Mouse (Mus musculus): ENCODE results near the gene Mlec. TPM values are rescaled to one million over a fixed set of nuclear protein-coding genes. Genes with fewer than 3 reads are reported as not detected.

The Mlec gene
- polyA plus RNA-seq, 1 experiment = 120 TPM

DNA sequence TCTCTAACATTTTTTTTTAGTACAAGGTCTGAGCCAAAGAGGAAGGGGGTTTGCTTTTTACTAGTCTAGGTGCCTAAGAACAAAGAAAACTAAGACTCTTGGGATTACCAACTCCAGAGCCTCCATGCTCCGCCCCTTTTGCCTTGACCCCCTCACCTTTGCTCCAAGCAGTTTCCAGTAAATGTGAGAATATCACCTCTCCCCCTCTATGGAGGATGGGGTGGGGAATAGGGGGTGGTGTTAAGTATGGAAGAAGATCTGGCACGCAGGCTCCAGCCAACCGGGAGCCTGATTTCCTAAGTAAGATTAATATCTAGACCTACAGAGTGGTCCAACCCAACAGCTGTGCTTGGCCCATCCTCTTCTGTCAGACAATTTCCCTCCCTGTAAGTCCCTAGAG is 17.3 kb downstream of the Mlec start:
- H3K79me3 ChIP-seq (ENCODE audit: low read depth) = no peaks in the 10 kb centered on the region
- TF ChIP-seq FOSL1 (IDR thresholded peaks at IDR 0.05; ENCODE audit: insufficient read depth, low read length, poor library complexity, severe bottlenecking) = no peak
- TF ChIP-seq MYOG (IDR thresholded peaks at IDR 0.05; ENCODE audit: control insufficient read depth, extremely low read depth, insufficient read length) = no peak
- TF ChIP-seq CEBPB (IDR thresholded peaks at IDR 0.05; ENCODE audit: low read depth) = no peak
- no peak for TF ChIP-seq MAX (IDR thresholded peaks at IDR 0.05)
- no peak for TF ChIP-seq MYOD1 (IDR thresholded peaks at IDR 0.05; ENCODE audit: control insufficient read depth, insufficient read length, low read depth)
- no peak for TF ChIP-seq CTCF (IDR thresholded peaks at IDR 0.05; ENCODE audit: control insufficient read depth, insufficient read depth, insufficient read length)
- TF ChIP-seq USF1 (IDR thresholded peaks at IDR 0.05; ENCODE audit: low read depth) = no peak
- no peaks in the 10 kb centered on the region for H3K27me3 ChIP-seq (ENCODE audit: control insufficient read depth, insufficient read depth, insufficient read length)
- no peak overlapping the region for H3ac ChIP-seq (ENCODE audit: control insufficient read depth, insufficient read length, low read depth)
- H3K79me2 ChIP-seq (ENCODE audit: control insufficient read depth, insufficient read depth) = no peaks in the 10 kb centered on the region
- H3K36me3 ChIP-seq (ENCODE audit: control insufficient read depth, insufficient read depth) = no peaks in the 10 kb centered on the region
- H3K4me3 ChIP-seq (ENCODE audit: insufficient read depth, poor library complexity, severe bottlenecking) = no peak overlapping the region

DNA sequence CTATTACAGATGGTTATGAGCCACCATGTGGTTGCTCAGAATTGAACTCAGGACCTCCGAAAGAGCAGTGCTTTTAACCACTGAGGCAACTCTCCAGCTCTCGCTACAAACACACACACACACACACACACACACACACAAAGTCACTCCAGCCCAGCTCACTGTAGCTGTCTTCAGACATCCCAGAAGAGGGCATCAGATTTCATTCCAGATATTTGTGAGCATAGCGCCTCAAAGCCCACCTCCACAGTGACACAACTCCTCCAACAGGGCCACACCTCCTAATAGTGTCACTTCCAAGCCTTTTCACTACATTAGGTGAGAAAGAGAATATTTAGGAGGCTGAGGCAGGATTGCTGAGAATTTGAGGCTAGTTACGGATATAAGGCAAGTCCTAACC is 18.9 kb downstream of the Mlec start:
- Histone ChIP-seq H3K4me3 (ENCODE audit: insufficient read depth, poor library complexity, severe bottlenecking) (no peak overlapping the region), H3K27me3 (ENCODE audit: control insufficient read depth, insufficient read depth, insufficient read length) (no peaks in the 10 kb centered on the region), H3K36me3 (ENCODE audit: control insufficient read depth, insufficient read depth) (no peaks in the 10 kb centered on the region), H3K79me3 (ENCODE audit: low read depth) (peaks cover 2% of the 10 kb centered on the region), H3K79me2 (ENCODE audit: control insufficient read depth, insufficient read depth) (peaks cover 4% of the 10 kb centered on the region), H3ac (ENCODE audit: control insufficient read depth, insufficient read length, low read depth) (no peak overlapping the region)
- TF ChIP-seq CTCF (IDR thresholded peaks at IDR 0.05; ENCODE audit: control insufficient read depth, insufficient read depth, insufficient read length) (no peak), MYOG (IDR thresholded peaks at IDR 0.05; ENCODE audit: control insufficient read depth, extremely low read depth, insufficient read length) (no peak), FOSL1 (IDR thresholded peaks at IDR 0.05; ENCODE audit: insufficient read depth, low read length, poor library complexity, severe bottlenecking) (no peak), MAX (IDR thresholded peaks at IDR 0.05) (no peak), MYOD1 (IDR thresholded peaks at IDR 0.05; ENCODE audit: control insufficient read depth, insufficient read length, low read depth) (no peak), USF1 (IDR thresholded peaks at IDR 0.05; ENCODE audit: low read depth) (no peak), CEBPB (IDR thresholded peaks at IDR 0.05; ENCODE audit: low read depth) (no peak)

DNA sequence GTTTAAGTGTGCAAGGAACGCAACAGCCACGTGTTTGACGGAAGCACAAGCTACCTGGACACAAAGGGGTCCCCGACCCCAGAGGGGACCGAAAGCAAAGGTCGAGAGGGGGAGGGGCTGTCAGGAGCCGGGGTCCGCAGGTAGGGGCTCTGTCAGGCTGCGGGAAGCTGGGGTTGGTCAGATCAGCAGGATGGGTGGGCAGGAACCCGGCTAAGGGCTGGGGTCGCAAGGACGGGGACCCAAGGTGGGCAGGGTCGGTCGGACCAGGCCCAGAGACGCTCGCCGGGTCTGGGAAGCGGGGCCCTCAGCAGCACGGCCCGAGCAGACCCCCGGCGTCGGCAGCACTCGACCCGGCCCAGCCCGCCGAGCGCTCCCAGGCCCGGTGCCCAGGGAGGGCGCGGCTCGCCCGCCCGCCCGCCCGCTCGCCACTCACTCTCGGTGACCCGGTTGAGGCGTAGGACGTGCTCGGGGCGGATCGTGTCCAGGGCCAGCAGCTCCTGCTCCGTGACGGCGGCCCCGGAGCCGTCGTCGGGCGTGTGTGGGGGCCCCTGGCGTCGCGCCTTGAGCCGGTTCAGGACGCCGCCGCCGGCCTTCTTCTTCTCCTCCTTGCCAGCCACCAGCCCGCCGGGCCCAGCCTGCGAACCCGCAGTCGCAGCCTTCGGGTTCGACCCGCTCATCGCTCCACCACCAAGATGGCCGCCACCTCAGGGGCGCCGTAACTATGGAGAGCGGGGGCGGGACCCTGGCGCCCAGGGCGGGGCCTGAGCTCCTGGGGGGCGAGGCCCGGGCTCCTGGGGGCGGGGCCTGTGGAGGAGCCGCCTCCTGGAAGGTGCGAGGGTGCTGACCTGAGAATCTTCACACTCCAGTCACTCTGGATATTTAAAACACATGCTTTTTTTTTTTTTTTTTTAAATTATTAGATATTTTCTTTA is 23.5 kb downstream of the Mlec start, which contains the start of gene Unc119b:
TSS of gene Unc119b (minus strand) at position 742 of the 932 bp plus-strand sequence.
- H3K79me3 ChIP-seq (ENCODE audit: low read depth) = peaks cover 9% of the 10 kb centered on the region
- peak within 1 kb of the TSS; percentile 60 for H3K4me3 ChIP-seq (ENCODE audit: insufficient read depth, poor library complexity, severe bottlenecking)
- H3K79me2 ChIP-seq (ENCODE audit: control insufficient read depth, insufficient read depth) = peaks cover 40% of the 10 kb centered on the region
- no peaks in the 10 kb centered on the region for H3K27me3 ChIP-seq (ENCODE audit: control insufficient read depth, insufficient read depth, insufficient read length)
- TF ChIP-seq CEBPB (IDR thresholded peaks at IDR 0.05; ENCODE audit: low read depth) = no peak
- no peak for TF ChIP-seq MAX (IDR thresholded peaks at IDR 0.05)
- TF ChIP-seq MYOG (IDR thresholded peaks at IDR 0.05; ENCODE audit: control insufficient read depth, extremely low read depth, insufficient read length) = no peak
- TF ChIP-seq CTCF (IDR thresholded peaks at IDR 0.05; ENCODE audit: control insufficient read depth, insufficient read depth, insufficient read length) = no peak
- TF ChIP-seq FOSL1 (IDR thresholded peaks at IDR 0.05; ENCODE audit: insufficient read depth, low read length, poor library complexity, severe bottlenecking) = no peak
- TF ChIP-seq USF1 (IDR thresholded peaks at IDR 0.05; ENCODE audit: low read depth) = no peak
- no peak for TF ChIP-seq MYOD1 (IDR thresholded peaks at IDR 0.05; ENCODE audit: control insufficient read depth, insufficient read length, low read depth)
- peaks cover 5% of the 10 kb centered on the region for H3K36me3 ChIP-seq (ENCODE audit: control insufficient read depth, insufficient read depth)
- H3ac ChIP-seq (ENCODE audit: control insufficient read depth, insufficient read length, low read depth) = peak within 1 kb of the TSS; percentile 98

DNA sequence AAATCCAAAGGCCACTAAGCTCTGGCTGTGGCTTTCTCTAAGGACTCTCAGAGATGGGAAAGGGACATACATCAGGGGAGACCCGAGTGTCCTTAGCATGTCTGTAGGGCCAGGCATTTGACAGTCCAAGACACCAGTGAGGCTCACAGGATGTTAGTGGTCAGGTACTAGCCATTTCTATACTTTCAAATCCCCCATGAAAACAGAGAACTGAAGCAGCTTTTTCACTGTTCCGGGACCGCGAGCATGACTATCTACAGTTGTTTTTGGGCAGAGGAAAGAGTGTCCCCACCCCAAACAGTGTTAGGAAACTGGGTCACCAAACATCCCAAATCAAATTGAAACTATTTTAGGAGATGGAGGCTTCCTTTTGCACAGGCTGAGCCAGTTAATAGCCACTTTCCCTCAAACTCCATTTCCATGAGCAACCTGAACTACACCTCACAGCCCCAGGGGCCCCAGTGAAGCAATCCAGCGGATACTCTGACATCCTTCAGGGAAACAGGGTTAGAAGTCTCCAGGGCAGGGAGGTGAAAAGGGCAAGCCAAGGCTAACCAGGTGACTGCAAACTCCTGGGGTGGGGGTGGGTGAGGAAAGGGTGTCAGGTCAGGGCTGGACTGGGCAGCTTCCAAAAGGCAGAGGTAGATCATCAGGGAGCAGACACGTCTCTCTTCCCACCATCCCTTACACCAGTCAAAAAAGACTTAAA is 24.5 kb downstream of the Mlec start:
- Histone ChIP-seq H3K36me3 (ENCODE audit: control insufficient read depth, insufficient read depth) (peaks cover 7% of the 10 kb centered on the region), H3K4me3 (ENCODE audit: insufficient read depth, poor library complexity, severe bottlenecking) (peak overlapping the region; percentile 60), H3K27me3 (ENCODE audit: control insufficient read depth, insufficient read depth, insufficient read length) (no peaks in the 10 kb centered on the region), H3K79me3 (ENCODE audit: low read depth) (peaks cover 9% of the 10 kb centered on the region), H3ac (ENCODE audit: control insufficient read depth, insufficient read length, low read depth) (peak overlapping the region; percentile 37), H3K79me2 (ENCODE audit: control insufficient read depth, insufficient read depth) (peaks cover 40% of the 10 kb centered on the region)
- TF ChIP-seq MYOG (IDR thresholded peaks at IDR 0.05; ENCODE audit: control insufficient read depth, extremely low read depth, insufficient read length) = no peak
- TF ChIP-seq MAX (IDR thresholded peaks at IDR 0.05) = no peak
- TF ChIP-seq FOSL1 (IDR thresholded peaks at IDR 0.05; ENCODE audit: insufficient read depth, low read length, poor library complexity, severe bottlenecking) = no peak
- no peak for TF ChIP-seq CEBPB (IDR thresholded peaks at IDR 0.05; ENCODE audit: low read depth)
- no peak for TF ChIP-seq USF1 (IDR thresholded peaks at IDR 0.05; ENCODE audit: low read depth)
- TF ChIP-seq CTCF (IDR thresholded peaks at IDR 0.05; ENCODE audit: control insufficient read depth, insufficient read depth, insufficient read length) = no peak
- TF ChIP-seq MYOD1 (IDR thresholded peaks at IDR 0.05; ENCODE audit: control insufficient read depth, insufficient read length, low read depth) = no peak

DNA sequence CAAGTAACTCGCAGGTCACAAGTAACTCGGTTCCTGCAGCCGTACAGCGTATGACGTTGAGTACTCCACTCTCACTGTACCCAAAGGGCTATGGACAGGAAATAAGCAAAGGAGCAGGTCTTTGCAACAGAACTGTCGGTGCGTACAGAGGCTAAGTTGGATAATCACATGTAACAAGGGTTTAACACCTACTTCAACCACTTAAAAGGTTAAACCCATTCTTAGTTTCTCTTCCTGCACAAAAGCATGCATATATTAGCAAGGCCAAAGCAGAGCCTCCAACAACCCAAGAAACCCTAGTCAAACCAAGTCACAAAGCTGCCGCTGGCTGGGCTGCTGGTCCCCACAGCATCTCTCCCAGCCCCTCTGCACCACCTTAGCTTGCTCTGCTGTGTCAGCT is 25.5 kb downstream of the Mlec start:
- Histone ChIP-seq H3K4me3 (ENCODE audit: insufficient read depth, poor library complexity, severe bottlenecking) (no peak overlapping the region), H3K79me3 (ENCODE audit: low read depth) (peaks cover 9% of the 10 kb centered on the region), H3K27me3 (ENCODE audit: control insufficient read depth, insufficient read depth, insufficient read length) (no peaks in the 10 kb centered on the region), H3ac (ENCODE audit: control insufficient read depth, insufficient read length, low read depth) (no peak overlapping the region), H3K79me2 (ENCODE audit: control insufficient read depth, insufficient read depth) (peaks cover 40% of the 10 kb centered on the region), H3K36me3 (ENCODE audit: control insufficient read depth, insufficient read depth) (peaks cover 17% of the 10 kb centered on the region)
- TF ChIP-seq CTCF (IDR thresholded peaks at IDR 0.05; ENCODE audit: control insufficient read depth, insufficient read depth, insufficient read length) (no peak), MYOD1 (IDR thresholded peaks at IDR 0.05; ENCODE audit: control insufficient read depth, insufficient read length, low read depth) (no peak), USF1 (IDR thresholded peaks at IDR 0.05; ENCODE audit: low read depth) (no peak), MYOG (IDR thresholded peaks at IDR 0.05; ENCODE audit: control insufficient read depth, extremely low read depth, insufficient read length) (no peak), MAX (IDR thresholded peaks at IDR 0.05) (no peak), CEBPB (IDR thresholded peaks at IDR 0.05; ENCODE audit: low read depth) (no peak)

Data from C2C12 (cell line).